Mouse (Mus musculus): ENCODE results near the gene Muc2.
"Not testable (repeated sequence)": the region's sequence is repeated elsewhere in the genome, so short reads cannot be mapped to it uniquely, and the experiment has no call there.

The Muc2 gene

GRCm38 (mm10) chr7:141690040-141690439, at the start of gene Muc2:
Gene Muc2, plus strand, starts transcription at chr7:141690340.
- peak in 1 of 2 experiments; percentile 60 for DNase-seq (ENCODE audit: low spot score in 2 of 2)

GRCm38 (mm10) chr7:141642375-141642774, 47.8 kb upstream of the Muc2 start:
- DNase-seq (ENCODE audit: low spot score in 2 of 2): no peak

DNA sequence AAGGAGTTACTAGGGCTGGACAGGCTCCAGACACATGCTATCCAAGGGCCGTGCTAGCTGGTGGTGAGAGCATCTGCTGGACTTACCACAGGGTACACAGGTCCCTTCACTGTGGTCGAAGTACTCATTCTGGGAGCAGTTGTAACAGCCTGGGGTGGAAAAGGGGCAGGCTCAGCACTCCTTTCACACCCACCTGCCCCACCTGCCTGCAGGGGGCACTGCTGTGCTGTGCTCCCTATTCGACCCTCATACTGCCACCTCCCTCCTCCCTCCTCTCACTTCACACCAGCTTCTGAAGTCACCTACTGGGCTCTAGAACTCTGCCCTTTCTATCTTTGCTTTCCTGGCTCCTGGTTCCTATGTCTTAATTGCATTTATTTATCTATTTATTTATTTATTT, 47.0 kb upstream of the Muc2 start:
- peak; percentile 55 to 83 for DNase-seq (ENCODE audit: low spot score in 2 of 2)

DNA sequence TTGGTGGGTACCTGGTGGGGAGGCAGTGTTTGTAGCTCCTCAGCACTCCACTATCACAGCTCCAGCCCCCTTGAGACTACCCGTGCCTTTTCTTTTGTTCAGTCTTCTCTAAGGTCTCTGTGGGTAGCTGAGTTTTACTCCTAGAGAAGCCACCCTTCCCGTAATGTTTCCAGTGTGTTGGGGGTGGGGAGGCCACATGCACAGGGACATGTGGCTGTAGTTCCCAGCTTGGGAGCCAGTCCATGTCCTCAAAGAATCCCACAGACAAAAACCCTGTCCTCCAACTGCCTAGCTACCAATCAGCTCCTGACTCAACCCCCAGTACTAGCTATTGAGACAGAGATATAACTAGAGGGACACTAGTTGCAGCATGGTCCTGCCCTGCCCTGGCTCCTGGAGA, 43.1 kb upstream of the Muc2 start:
- no peak for DNase-seq (ENCODE audit: low spot score in 2 of 2)

DNA sequence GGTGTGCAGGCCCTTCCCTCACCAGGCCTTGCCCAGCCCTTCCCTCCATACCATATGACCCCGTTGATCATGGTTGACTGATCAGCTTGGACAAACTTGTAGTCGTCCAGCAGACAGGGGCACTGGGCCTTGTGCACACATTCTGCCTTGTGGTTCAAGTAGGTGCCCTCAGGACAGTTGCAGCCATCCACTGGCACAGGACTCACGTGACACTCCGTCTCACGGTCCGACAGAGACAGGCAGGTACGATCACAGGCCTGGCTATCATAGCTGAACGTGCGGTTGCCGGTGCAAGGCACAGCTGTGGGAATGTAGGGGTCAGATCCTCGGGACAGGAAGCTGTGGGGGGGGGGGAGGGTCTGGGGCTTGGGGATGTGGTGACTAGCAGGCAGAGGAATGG, 42.3 kb upstream of the Muc2 start:
- DNase-seq (ENCODE audit: low spot score in 2 of 2): no peak

GRCm38 (mm10) chr7:141652191-141652590, 37.9 kb upstream of the Muc2 start:
- DNase-seq (ENCODE audit: low spot score in 2 of 2): no peak

DNA sequence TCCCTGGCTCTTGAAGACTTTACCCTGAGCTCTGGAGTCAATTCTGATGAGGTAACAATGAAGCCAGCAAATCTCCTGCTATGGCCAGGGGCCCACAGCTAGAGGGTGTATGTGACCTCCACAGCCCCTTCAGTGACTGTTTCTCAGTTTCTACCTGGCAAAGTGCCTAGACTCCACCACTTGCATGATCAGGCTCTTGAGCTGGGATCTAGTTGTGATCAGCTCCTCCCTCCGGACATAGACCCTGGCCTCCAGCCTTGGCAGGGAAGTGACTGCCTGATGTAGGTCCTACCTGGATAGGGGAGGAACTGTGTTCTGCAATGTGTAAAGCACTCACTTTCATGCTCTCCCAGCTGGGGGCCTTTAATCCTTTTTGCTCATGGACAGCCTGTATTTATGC, 29.8 kb upstream of the Muc2 start:
- DNase-seq (ENCODE audit: low spot score in 2 of 2): no peak

GRCm38 (mm10) chr7:141661481-141661880, 28.7 kb upstream of the Muc2 start:
- DNase-seq (ENCODE audit: low spot score in 2 of 2): no peak

DNA sequence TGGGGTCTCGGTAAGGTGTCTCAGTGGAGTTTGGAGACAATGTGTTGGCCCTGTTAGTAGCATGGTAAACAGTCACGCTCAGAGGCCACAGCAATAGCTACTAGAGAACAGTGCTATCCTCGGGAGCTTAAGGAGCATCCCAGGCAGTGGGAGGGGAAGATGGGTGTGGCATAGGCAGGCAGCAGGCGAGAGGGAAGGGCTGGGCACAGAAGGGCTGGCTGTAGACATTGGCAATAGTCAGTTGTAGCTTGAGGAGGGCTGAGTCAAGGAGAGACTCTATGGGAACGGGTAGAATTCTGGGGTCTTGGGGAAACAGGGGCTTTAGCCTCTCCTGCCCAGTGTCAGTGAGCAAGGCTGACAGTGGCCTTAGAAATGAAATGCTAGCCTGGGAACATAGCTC, 27.9 kb upstream of the Muc2 start:
- DNase-seq (ENCODE audit: low spot score in 2 of 2): peak in 1 of 2 experiments; percentile 53

DNA sequence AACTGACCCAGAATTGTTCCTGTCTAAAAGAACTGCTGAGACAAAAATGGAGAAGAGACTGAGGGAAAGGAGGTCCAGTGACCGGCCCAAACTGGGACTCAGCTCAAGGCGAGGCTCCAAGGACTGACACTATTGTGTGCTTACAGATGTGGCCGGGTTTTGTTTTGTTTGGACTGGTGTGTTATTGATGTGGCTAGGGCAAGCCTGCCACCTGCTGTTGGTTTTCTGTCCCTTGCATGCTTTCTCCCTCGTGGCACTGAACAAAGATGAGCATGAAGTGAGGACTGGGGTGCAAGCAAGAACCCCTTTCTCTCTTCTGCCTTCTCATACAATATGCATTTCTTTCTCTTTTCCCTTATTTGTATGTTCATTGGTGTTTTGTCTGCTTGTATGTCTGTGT, 23.9 kb upstream of the Muc2 start:
- DNase-seq (ENCODE audit: low spot score in 2 of 2): peak in 1 of 2 experiments; percentile 56

- DNase-seq (ENCODE audit: low spot score in 2 of 2): not testable (repeated sequence)
These were observed 21.0 kb upstream of the Muc2 start for GRCm38 (mm10) chr7:141669097-141669496.

DNA sequence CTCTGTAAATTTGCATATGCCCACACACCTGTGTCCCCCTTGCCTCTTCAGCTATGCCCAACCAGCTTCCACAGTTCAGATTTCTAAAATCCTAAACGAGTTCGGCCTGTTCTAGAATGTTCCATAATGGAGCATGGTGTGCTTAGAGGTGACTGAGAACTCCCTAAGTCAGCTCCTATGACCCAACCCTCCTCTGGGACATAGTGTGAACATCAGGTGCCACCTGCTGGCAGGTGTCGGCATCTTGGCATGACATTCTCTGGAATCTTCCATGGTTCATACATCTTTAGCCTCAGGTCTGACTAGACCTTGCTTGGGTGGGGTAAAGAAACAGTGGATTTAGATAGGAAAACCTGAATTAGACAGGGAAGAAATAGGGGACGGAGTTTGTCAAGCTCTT, 19.1 kb upstream of the Muc2 start:
- DNase-seq (ENCODE audit: low spot score in 2 of 2): peak; percentile 72 to 84

- DNase-seq (ENCODE audit: low spot score in 2 of 2): peak in 1 of 2 experiments; percentile 39
These were observed 18.4 kb upstream of the Muc2 start for GRCm38 (mm10) chr7:141671626-141672291.

DNA sequence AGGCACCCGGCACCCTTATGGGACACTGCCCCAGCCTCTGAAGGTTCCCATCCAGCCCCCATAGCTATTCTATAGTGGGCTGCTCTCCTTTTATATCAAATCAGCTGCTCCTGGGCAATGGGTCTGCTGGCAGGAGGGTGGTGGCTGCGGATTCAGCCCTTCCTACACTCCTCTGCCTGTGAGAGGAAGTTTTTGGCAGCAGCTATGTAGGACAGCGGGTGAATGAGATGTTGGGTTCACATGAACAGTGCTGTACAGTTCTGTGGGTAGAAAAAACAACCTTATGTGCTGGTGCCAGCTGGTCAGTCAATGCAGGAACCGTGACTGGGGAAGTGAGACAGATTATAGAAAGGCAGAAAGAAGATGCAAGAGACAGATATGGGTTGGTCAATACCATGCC, 11.2 kb upstream of the Muc2 start:
- DNase-seq (ENCODE audit: low spot score in 2 of 2): no peak

- DNase-seq (ENCODE audit: low spot score in 2 of 2): no peak
These were observed 2.8 kb upstream of the Muc2 start for GRCm38 (mm10) chr7:141687330-141687729.

DNA sequence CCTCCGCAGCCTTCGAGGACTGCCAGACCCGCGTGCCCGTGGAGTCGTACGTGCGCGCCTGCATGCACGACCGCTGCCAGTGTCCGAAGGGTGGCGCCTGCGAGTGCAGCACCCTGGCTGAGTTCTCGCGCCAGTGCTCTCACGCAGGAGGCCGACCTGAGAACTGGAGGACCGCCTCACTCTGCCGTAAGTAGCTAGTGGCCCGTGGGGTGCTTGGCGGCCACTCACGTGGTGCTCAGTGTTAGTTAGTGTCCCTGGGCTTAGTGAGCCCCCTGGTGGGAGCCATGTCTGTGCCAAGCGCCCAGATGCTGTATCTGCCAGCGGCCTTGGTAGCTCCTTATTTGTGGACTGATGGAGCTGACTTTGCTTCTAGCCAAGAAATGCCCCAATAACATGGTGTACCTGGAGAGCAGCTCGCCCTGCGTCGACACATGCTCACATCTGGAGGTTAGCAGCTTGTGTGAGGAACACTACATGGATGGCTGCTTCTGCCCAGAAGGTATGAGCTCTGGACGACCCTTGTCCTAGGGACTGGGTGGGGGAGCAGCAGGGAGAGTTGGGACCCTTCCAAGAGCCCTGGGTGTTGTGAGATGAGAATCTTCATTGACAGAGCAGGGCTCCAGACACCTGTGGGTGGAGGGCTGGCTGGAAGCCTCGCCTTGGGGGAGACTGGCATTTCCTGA, 3.6 kb downstream of the Muc2 start:
- DNase-seq (ENCODE audit: low spot score in 2 of 2): peak in 1 of 2 experiments; percentile 65

DNA sequence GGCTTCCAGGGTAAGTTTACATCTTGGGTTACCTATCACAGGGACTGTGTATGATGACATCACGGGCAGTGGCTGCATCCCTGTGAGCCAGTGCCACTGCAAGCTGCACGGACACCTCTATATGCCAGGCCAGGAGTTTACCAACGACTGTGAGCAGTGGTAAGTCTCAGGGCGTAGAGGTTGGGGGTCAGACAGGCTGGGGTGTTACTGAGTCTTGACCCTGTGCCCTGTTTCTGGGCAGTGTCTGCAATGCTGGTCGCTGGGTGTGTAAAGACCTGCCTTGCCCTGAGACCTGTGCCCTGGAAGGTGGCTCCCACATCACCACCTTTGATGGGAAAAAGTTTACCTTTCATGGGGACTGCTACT, 4.1 kb downstream of the Muc2 start:
- peak in 1 of 2 experiments; percentile 52 for DNase-seq (ENCODE audit: low spot score in 2 of 2)

GRCm38 (mm10) chr7:141696538-141696937, 6.4 kb downstream of the Muc2 start:
- DNase-seq (ENCODE audit: low spot score in 2 of 2): peak in 1 of 2 experiments; percentile 56

GRCm38 (mm10) chr7:141699556-141700220, 9.5 kb downstream of the Muc2 start:
- peak in 1 of 2 experiments; percentile 51 for DNase-seq (ENCODE audit: low spot score in 2 of 2)

DNA sequence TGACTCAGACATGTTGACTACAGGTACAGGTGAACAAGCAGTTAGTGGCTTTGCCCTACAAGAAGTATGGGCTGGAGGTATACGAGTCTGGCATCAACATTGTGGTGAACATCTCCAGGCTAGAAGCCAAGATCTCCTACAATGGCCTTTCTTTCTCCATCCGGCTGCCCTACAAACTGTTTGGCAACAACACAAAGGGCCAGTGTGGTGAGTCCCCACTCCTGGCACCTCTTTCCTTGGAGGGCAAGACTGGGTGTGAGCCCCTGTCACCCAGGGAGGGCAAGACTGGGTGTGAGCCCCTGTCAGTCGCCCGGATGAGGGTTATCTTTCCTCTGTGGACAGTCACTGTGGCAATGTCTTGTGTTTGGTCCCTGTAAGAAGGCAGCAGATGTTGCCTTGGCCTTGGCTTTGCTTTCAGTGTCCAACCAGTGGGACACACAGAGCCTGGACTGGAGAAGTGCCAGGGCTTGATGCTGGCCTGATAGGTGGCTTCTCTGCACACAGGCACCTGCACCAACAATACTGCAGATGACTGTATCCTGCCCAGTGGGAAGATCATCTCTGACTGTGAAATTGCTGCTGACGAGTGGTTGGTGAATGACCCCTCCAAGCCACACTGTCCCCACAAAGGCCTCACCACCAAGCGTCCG, 57.4 kb downstream of the Muc2 start:
- DNase-seq (ENCODE audit: low spot score in 2 of 2): no peak

GRCm38 (mm10) chr7:141752513-141752912, 62.4 kb downstream of the Muc2 start:
- DNase-seq (ENCODE audit: low spot score in 2 of 2): no peak

DNA sequence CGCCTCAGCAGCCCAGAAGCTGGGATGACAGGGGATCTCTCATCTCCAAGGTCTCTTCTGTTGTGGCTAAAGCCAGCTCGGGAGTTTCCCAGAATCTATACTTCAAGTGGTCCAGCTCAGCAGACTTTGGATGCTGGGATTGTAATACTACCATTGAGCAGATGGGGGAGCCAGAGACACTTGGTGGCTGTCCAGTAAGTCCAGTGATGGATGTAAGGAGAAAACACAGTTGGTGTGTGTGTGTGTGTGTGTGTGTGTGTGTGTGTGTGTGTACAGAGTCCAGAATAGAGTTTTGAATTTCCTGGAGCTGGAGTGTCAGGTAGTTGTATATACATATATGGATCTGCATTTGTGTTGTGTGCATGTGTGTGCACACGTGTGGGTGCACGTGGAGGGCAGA, 65.7 kb downstream of the Muc2 start:
- peak; percentile 73 to 86 for DNase-seq (ENCODE audit: low spot score in 2 of 2)
